Mouse (Mus musculus): Measurements from ENCODE around the gene Olfr1419.

GRCm38 (mm10) chr19:11915804-11916203, 40.9 kb upstream of the Olfr1419 start:
- TF ChIP-seq POLR2A (IDR thresholded peaks at IDR 0.05; ENCODE audit: borderline replicate concordance, extremely low read depth, low read depth, low read length) (no peak), CTCF (IDR thresholded peaks at IDR 0.05; ENCODE audit: insufficient read depth, low read length) (no peak)

Measured in lung, adult 2 months (tissue).